21 mouse cellular contexts compared by ENCODE assay signal in the genomic region with DNA sequence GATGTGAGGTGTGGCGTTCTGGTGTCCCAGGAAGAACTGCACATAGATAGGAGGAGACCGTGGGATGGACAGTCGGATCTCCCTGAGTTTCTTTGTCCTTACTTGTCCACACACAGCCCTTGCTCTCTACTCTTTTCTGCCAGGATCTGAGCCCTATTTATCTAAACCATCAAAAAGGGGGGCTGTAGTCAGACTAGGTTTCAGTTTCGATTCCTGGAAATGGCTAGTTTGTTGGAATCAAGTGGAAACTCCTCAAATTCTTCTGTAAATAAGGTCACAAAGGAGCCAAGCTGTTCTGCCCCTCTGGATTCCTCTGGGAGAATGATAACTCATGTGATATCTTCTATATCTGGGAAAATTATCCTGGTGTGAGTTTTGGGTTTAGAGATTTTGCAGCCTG. TPM values are rescaled to one million over a fixed set of nuclear protein-coding genes. Genes with fewer than 3 reads are reported as not detected.
DNase-seq lines count a peak whose midpoint lies in the region; ATAC-seq and TF ChIP-seq lines count a peak whose summit lies in the region.
"Had no signal": no experiment of that assay in that cellular context is flagged by ENCODE, and none has a peak within 500 bp of the region (broad histone marks: within the 10 kb centered on the region; RNA-seq: fewer than 3 reads in every experiment).

No protein-coding gene starts in this region.

- H3K27me3 ChIP-seq in kidney, embryonic 15.5 days, result no peaks in the 10 kb centered on the region
- H3K27me3 ChIP-seq in G1E (ENCODE audit: insufficient read depth, low read length), result no peaks in the 10 kb centered on the region
- no peaks in the 10 kb centered on the region for H3K27me3 ChIP-seq in liver, postnatal 0 days (ENCODE audit: insufficient read depth, low read length)
- no peaks in the 10 kb centered on the region for H3K27me3 ChIP-seq in midbrain, embryonic 16.5 days (ENCODE audit: control insufficient read depth, insufficient read depth, low read depth, low read length)
- H3K27me3 ChIP-seq: embryonic facial prominence, embryonic 15.5 days; hindbrain, embryonic 15.5 days; neural tube, embryonic 15.5 days; stomach, embryonic 15.5 days had no signal

- TF ChIP-seq CTCF in G1E (IDR thresholded peaks at IDR 0.05; ENCODE audit: low read depth, low read length), result no peak
- TF ChIP-seq CTCF in liver, postnatal 0 days (IDR thresholded peaks at IDR 0.05; ENCODE audit: low read depth), result no peak

- TF ChIP-seq EP300 in liver, postnatal 0 days (IDR thresholded peaks at IDR 0.05; ENCODE audit: low read depth), result no peak

- no peak for ATAC-seq in kidney, embryonic 15.5 days (replicated peaks; ENCODE audit: low FRiP score)
- no peak for ATAC-seq in G1E (ENCODE audit: extremely low read depth, insufficient number of reproducible peaks, low FRiP score, poor library complexity, severe bottlenecking)
- no peak for ATAC-seq in liver, postnatal 0 days
- ATAC-seq in midbrain, embryonic 16.5 days, result no peak
- ATAC-seq: forebrain, embryonic 16.5 days had no signal

- no peaks in the 10 kb centered on the region for H3K36me3 ChIP-seq in kidney, embryonic 15.5 days
- no peaks in the 10 kb centered on the region for H3K36me3 ChIP-seq in G1E (replicated peaks)
- no peaks in the 10 kb centered on the region for H3K36me3 ChIP-seq in liver, postnatal 0 days (replicated peaks; ENCODE audit: insufficient read depth, low read length)
- H3K36me3 ChIP-seq in midbrain, embryonic 16.5 days (ENCODE audit: control insufficient read depth, insufficient read depth, low read length), result no peaks in the 10 kb centered on the region
- H3K36me3 ChIP-seq: embryonic facial prominence, embryonic 15.5 days; hindbrain, embryonic 15.5 days; neural tube, embryonic 15.5 days; stomach, embryonic 15.5 days had no signal

- no peak overlapping the region for H3K4me3 ChIP-seq in kidney, embryonic 15.5 days (replicated peaks)
- H3K4me3 ChIP-seq in G1E (ENCODE audit: low read depth, low read length), result peak overlapping the region; percentile 52; the same call in 1 of the 2 replicates
- H3K4me3 ChIP-seq in liver, postnatal 0 days (ENCODE audit: low read depth, low read length), result peak overlapping the region; percentile 34
- no peak overlapping the region for H3K4me3 ChIP-seq in midbrain, embryonic 16.5 days (ENCODE audit: low read depth, low read length)
- H3K4me3 ChIP-seq: embryonic facial prominence, embryonic 15.5 days; hindbrain, embryonic 15.5 days; neural tube, embryonic 15.5 days; stomach, embryonic 15.5 days had no signal

- H3K27ac ChIP-seq in kidney, embryonic 15.5 days, result no peak overlapping the region
- H3K27ac ChIP-seq in liver, postnatal 0 days (ENCODE audit: low read depth), result peak overlapping the region; percentile 37
- H3K27ac ChIP-seq in midbrain, embryonic 16.5 days (ENCODE audit: low read length), result no peak overlapping the region
- H3K27ac ChIP-seq: embryonic facial prominence, embryonic 15.5 days; hindbrain, embryonic 15.5 days; neural tube, embryonic 15.5 days; stomach, embryonic 15.5 days had no signal

- WGBS in kidney, embryonic 15.5 days, result 71% methylated on average over 4 of the region's 4 CpGs
- 52% methylated on average over 4 of the region's 4 CpGs for WGBS in liver, postnatal 0 days (ENCODE audit: insufficient replicate concordance)
- WGBS in midbrain, embryonic 16.5 days, result 88% methylated on average over 4 of the region's 4 CpGs

- DNase-seq in kidney, postnatal 36 days, result peak; percentile 16 to 57
- DNase-seq in G1E (ENCODE audit: low spot score) (no peak), adipocyte (ENCODE audit: low spot score) (peak; percentile 12)
- DNase-seq in liver, postnatal 0 days, result no peak
- no peak for DNase-seq in right cerebral cortex, postnatal 4 days
- DNase-seq: adrenal gland, postnatal 14 days; cerebellum, adult 9-11 months; heart, postnatal 10 days; lung, embryonic 14.5 days had no signal

- H3K4me1 ChIP-seq in kidney, embryonic 15.5 days, result 0 out of 2 replicates have a peak, but pooled peaks cover 8% of the 10 kb centered on the region
- H3K4me1 ChIP-seq in G1E (ENCODE audit: insufficient read depth, low read depth, low read length), result peaks cover 67% of the 10 kb centered on the region
- peaks cover 60% of the 10 kb centered on the region for H3K4me1 ChIP-seq in liver, postnatal 0 days (ENCODE audit: insufficient read depth)
- H3K4me1 ChIP-seq in midbrain, embryonic 16.5 days (ENCODE audit: control insufficient read depth, insufficient read depth, low read length), result no peaks in the 10 kb centered on the region
- H3K4me1 ChIP-seq: embryonic facial prominence, embryonic 15.5 days; hindbrain, embryonic 15.5 days; neural tube, embryonic 15.5 days; stomach, embryonic 15.5 days had no signal

- no peaks in the 10 kb centered on the region for H3K9me3 ChIP-seq in kidney, embryonic 15.5 days (replicated peaks)
- H3K9me3 ChIP-seq in G1E (replicated peaks), result no peaks in the 10 kb centered on the region
- no peaks in the 10 kb centered on the region for H3K9me3 ChIP-seq in liver, postnatal 0 days (ENCODE audit: low read length)
- H3K9me3 ChIP-seq in midbrain, embryonic 16.5 days (replicated peaks; ENCODE audit: control insufficient read depth, low read length, poor library complexity, severe bottlenecking), result no peaks in the 10 kb centered on the region
- H3K9me3 ChIP-seq: embryonic facial prominence, embryonic 15.5 days; hindbrain, embryonic 15.5 days; neural tube, embryonic 15.5 days; stomach, embryonic 15.5 days had no signal

- no peak overlapping the region for H3K9ac ChIP-seq in kidney, embryonic 15.5 days
- peak overlapping the region; percentile 49 for H3K9ac ChIP-seq in liver, postnatal 0 days (replicated peaks)
- no peak overlapping the region for H3K9ac ChIP-seq in midbrain, embryonic 16.5 days (ENCODE audit: low read depth, low read length)
- H3K9ac ChIP-seq: embryonic facial prominence, embryonic 15.5 days; hindbrain, embryonic 15.5 days; lung, embryonic 14.5 days; neural tube, embryonic 15.5 days; stomach, embryonic 15.5 days had no signal

- H3K4me2 ChIP-seq in kidney, embryonic 15.5 days, result no peak overlapping the region
- peak overlapping the region; percentile 62 for H3K4me2 ChIP-seq in liver, postnatal 0 days (ENCODE audit: low read depth, low read length)
- no peak overlapping the region for H3K4me2 ChIP-seq in midbrain, embryonic 16.5 days (ENCODE audit: low read length)
- H3K4me2 ChIP-seq: embryonic facial prominence, embryonic 15.5 days; hindbrain, embryonic 15.5 days; lung, embryonic 14.5 days; neural tube, embryonic 15.5 days; stomach, embryonic 15.5 days had no signal

RNA-seq across cellular contexts. Expression of a gene that starts 5.0 kb away (rescaled TPM):
- polyA plus RNA-seq in kidney, embryonic 15.5 days (2015; fragmentation: Nextera tagmentation; extraction: Ambion mirVana), result 1.7 and 2.1 TPM in 2 replicates
- 16.5 and 25.1 TPM in 2 replicates for total RNA-seq in G1E (2014; fragmentation: Nextera tagmentation)
- total RNA-seq in G1E (2017), result 31.6 and 32.2 TPM in 2 replicates
- polyA plus RNA-seq in G1E (2012), result 0.81 and 0.99 TPM in 2 replicates
- 29.7 and 29.8 TPM in 2 replicates for polyA plus RNA-seq in liver, postnatal 0 days (2015; fragmentation: Nextera tagmentation; extraction: Ambion mirVana)
- 0.52 and 0.53 TPM in 2 replicates for polyA plus RNA-seq in midbrain, embryonic 16.5 days (2015; fragmentation: Nextera tagmentation; extraction: Ambion mirVana)

RNA-seq across cellular contexts. Expression of a gene that starts 17.4 kb away (rescaled TPM):
- 0.32 TPM in 1 of 2 replicates, not detected in the other for polyA plus RNA-seq in kidney, embryonic 15.5 days (2015; fragmentation: Nextera tagmentation; extraction: Ambion mirVana)
- total RNA-seq in G1E (2014; fragmentation: Nextera tagmentation) (8.3 and 10.0 TPM in 2 replicates), G1E (2017) (23.1 and 25.2 TPM in 2 replicates)
- polyA plus RNA-seq in G1E (2012), result 0.20 and 0.26 TPM in 2 replicates
- polyA plus RNA-seq in liver, postnatal 0 days (2015; fragmentation: Nextera tagmentation; extraction: Ambion mirVana), result 5.1 and 7.1 TPM in 2 replicates
- polyA plus RNA-seq in midbrain, embryonic 16.5 days (2015; fragmentation: Nextera tagmentation; extraction: Ambion mirVana), result not detected in 2 replicates
- total RNA-seq: heart, postnatal 10 days had no signal
- polyA plus RNA-seq: forebrain, embryonic 16.5 days; hindbrain, embryonic 15.5 days had no signal

RNA-seq across cellular contexts. Expression of a gene that starts 30.3 kb away (rescaled TPM):
- 0.93 and 1.0 TPM in 2 replicates for polyA plus RNA-seq in kidney, embryonic 15.5 days (2015; fragmentation: Nextera tagmentation; extraction: Ambion mirVana)
- total RNA-seq in G1E (2014; fragmentation: Nextera tagmentation), result 4.6 and 7.8 TPM in 2 replicates
- 2.9 and 4.1 TPM in 2 replicates for total RNA-seq in G1E (2017)
- 0.04 and 0.07 TPM in 2 replicates for polyA plus RNA-seq in G1E (2012)
- 1.2 and 1.4 TPM in 2 replicates for polyA plus RNA-seq in liver, postnatal 0 days (2015; fragmentation: Nextera tagmentation; extraction: Ambion mirVana)
- polyA plus RNA-seq in midbrain, embryonic 16.5 days (2015; fragmentation: Nextera tagmentation; extraction: Ambion mirVana), result 0.23 and 0.35 TPM in 2 replicates

RNA-seq across cellular contexts. Expression of a gene that starts 33.3 kb away (rescaled TPM):
- polyA plus RNA-seq in kidney, embryonic 15.5 days (2015; fragmentation: Nextera tagmentation; extraction: Ambion mirVana), result not detected in 2 replicates
- total RNA-seq in G1E (2014; fragmentation: Nextera tagmentation) (not detected in 2 replicates), G1E (2017) (0.06 and 0.11 TPM in 2 replicates)
- not detected in 2 replicates for polyA plus RNA-seq in G1E (2012)
- polyA plus RNA-seq in liver, postnatal 0 days (2015; fragmentation: Nextera tagmentation; extraction: Ambion mirVana), result not detected in 2 replicates
- polyA plus RNA-seq in midbrain, embryonic 16.5 days (2015; fragmentation: Nextera tagmentation; extraction: Ambion mirVana), result not detected in 2 replicates
- total RNA-seq: gastrocnemius, adult 18-20 months; layer of hippocampus, postnatal 25 days; left cerebral cortex, postnatal 36 days; megakaryocyte-erythroid progenitor cell, adult 5-6 weeks; monocyte, adult 5-6 weeks had no signal
- polyA plus RNA-seq: forebrain, embryonic 16.5 days; hindbrain, embryonic 15.5 days; lung, embryonic 14.5 days; neural tube, embryonic 15.5 days; stomach, embryonic 15.5 days had no signal

Comparison
In these comparisons a context has a peak if more than half of its experiments do, and no peak if none do; other contexts are left out.
1. DNase-seq: peak in kidney, postnatal 36 days (2 of 2) and adipocyte (single experiment); none in G1E (single experiment), liver, postnatal 0 days (single experiment) and right cerebral cortex, postnatal 4 days (single experiment).
2. H3K4me3 ChIP-seq: peak in G1E (single experiment) and liver, postnatal 0 days (single experiment); none in kidney, embryonic 15.5 days (single experiment) and midbrain, embryonic 16.5 days (single experiment).
3. RNA of a gene that starts 5.0 kb away (polyA plus RNA-seq): 29.7 to 29.8 TPM in liver, postnatal 0 days; 1.7 to 2.1 TPM in kidney, embryonic 15.5 days, 0.81 to 0.99 TPM in G1E and 0.52 to 0.53 TPM in midbrain, embryonic 16.5 days; every median in the first group is over 10 times any median in the second.